Mouse (Mus musculus): ENCODE results near the gene Phlda3. TPM values are rescaled to one million over a fixed set of nuclear protein-coding genes. Genes with fewer than 3 reads are reported as not detected.
A peak's percentile ranks its signal among the peaks of the same experiment; 100 is the strongest.

Phlda3 gene
- polyA plus RNA-seq, 1 experiment from 2014 or later = 85.6 TPM

DNA sequence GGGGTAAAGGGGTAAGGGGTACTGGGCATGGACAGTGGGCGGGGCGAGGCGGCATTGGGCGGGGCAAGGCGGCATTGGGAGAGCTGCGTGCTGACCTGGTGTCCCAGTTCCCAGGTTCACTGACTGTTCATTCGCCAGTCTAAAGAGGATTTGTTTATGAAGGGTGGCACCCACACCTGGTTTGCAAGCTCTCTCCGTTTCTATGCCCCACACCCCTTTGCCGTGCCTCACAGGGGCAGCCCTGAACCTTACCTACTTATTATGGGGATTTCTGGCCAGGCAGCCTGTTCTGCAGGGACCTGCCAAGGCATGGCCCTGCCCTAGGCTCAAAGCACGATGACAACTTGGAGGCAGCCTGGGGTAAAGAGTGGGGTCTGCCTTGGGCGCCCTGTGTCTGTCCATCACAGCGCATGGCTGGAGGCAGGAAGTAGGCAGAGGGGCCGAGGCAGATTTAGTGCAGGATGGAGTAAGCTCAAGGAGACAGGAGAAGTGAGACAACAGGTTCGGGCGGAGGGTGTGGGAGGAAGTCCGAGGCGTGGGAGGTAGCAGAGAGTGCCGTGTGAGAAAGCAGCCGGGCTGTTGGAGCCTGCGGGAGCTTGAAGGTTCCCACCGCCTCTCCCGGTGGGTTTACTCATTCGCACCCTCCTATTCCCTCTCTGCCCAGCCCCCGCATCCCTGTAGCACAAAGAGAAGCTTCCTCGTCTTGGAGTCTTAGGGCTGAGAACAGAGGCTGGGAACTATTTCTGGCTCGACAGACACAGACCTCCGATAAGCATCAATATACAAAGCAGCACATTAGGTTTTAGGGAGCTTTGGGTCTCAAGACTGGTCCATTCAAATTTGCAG lies 27.7 kb downstream of the Phlda3 start:
- peaks cover 22% of the 10 kb centered on the region for H3K4me1 ChIP-seq (ENCODE audit: control insufficient read depth, insufficient read depth, low read length)
- 7% methylated on average over 27 of the region's 27 CpGs for WGBS
- H3K9me3 ChIP-seq (ENCODE audit: control insufficient read depth, low read length) = no peaks in the 10 kb centered on the region
- H3K9ac ChIP-seq (ENCODE audit: low read depth, low read length) = peak overlapping the region; percentile 52
- peak overlapping the region; percentile 79 for H3K27ac ChIP-seq (ENCODE audit: low read depth, low read length)
- ATAC-seq (ENCODE audit: low FRiP score, low TSS enrichment) = peak; percentile 72
- no peaks in the 10 kb centered on the region for H3K36me3 ChIP-seq (ENCODE audit: control insufficient read depth, insufficient read depth, low read length)
- H3K4me2 ChIP-seq (replicated peaks; ENCODE audit: low read depth, low read length) = peak overlapping the region; percentile 50
- no peaks in the 10 kb centered on the region for H3K27me3 ChIP-seq (ENCODE audit: control insufficient read depth, insufficient read depth, low read length)
- peak overlapping the region; percentile 20; the same call in 1 of the 2 replicates for H3K4me3 ChIP-seq (ENCODE audit: low read length)

DNA sequence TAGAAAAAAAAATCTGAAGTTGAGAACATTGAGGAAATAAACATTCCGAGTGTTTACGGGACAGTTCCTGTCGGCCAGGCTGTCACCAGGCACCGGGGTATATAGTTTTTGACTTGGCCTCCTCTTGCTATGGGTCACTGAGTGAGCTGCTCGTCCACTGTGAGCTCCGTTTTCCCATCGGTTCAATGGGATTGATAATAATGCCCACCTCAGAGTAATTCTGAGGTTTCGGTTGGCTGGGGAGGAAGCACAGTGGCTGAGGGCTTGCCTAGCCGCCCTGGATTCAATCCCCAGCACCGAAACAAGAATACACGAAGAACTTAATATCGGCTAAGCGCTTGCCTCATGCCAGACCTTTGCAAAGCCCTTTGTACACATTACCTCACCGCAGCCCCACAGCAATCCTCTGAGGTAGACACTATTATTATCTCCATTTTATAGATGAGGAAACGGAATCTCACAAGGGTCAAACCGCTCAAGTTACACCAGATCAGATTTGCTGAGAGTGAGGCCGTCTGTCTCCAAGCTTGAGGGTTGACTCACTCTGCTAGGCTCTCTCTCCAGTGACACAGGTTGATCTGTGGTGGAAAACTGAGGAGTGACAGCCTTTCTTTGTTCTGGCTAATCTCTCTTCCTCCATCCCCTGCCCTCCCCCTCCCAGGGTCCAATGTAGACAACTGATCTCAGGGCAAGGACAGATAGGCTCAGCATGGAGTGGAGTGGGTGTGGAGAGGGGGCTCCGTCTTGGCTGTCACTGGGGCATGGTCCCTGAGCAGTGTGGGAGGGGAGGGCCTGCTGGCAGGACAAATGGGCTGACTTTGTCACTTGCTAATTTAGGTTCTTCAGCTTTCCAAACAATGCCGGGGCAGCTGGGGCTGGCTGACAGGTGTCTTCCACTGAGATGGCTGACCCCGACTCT lies 28.6 kb downstream of the Phlda3 start:
- peaks cover 30% of the 10 kb centered on the region for H3K4me1 ChIP-seq (ENCODE audit: control insufficient read depth, insufficient read depth, low read length)
- peak overlapping the region; percentile 79 for H3K27ac ChIP-seq (ENCODE audit: low read depth, low read length)
- H3K4me3 ChIP-seq (ENCODE audit: low read length) = peak overlapping the region; percentile 20; the same call in 1 of the 2 replicates
- H3K9ac ChIP-seq (ENCODE audit: low read depth, low read length) = peak overlapping the region; percentile 52
- H3K4me2 ChIP-seq (replicated peaks; ENCODE audit: low read depth, low read length) = peak overlapping the region; percentile 50
- 10% methylated on average over 20 of the region's 20 CpGs for WGBS
- H3K27me3 ChIP-seq (ENCODE audit: control insufficient read depth, insufficient read depth, low read length) = no peaks in the 10 kb centered on the region
- ATAC-seq (ENCODE audit: low FRiP score, low TSS enrichment) = peak; percentile 69
- no peaks in the 10 kb centered on the region for H3K36me3 ChIP-seq (ENCODE audit: control insufficient read depth, insufficient read depth, low read length)
- H3K9me3 ChIP-seq (ENCODE audit: control insufficient read depth, low read length) = no peaks in the 10 kb centered on the region

DNA sequence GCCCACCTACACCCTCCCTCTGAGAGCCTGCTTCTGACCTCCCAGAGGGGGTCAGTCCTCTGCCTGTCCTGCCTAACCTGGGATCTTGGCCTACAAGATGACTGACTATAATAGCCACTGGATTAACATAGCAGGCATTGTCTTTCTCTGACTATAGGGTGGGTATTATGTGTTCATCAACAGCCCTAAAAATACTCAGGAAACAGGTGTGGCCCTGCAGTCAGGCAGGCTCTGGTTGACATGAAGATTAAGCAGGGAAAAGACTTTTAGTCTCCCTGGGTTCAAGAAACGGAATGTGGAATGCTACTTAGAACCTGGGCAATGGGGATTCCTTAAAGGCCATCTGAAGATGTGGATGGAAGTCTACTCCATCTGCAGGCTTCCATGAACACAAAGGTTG lies 32.6 kb downstream of the Phlda3 start:
- H3K9ac ChIP-seq (ENCODE audit: low read depth, low read length) = no peak overlapping the region
- peaks cover 45% of the 10 kb centered on the region for H3K4me1 ChIP-seq (ENCODE audit: control insufficient read depth, insufficient read depth, low read length)
- no peaks in the 10 kb centered on the region for H3K36me3 ChIP-seq (ENCODE audit: control insufficient read depth, insufficient read depth, low read length)
- no peaks in the 10 kb centered on the region for H3K9me3 ChIP-seq (ENCODE audit: control insufficient read depth, low read length)
- no peak overlapping the region for H3K4me2 ChIP-seq (replicated peaks; ENCODE audit: low read depth, low read length)
- no peaks in the 10 kb centered on the region for H3K27me3 ChIP-seq (ENCODE audit: control insufficient read depth, insufficient read depth, low read length)
- WGBS = 81% methylated on average over 1 of the region's 1 CpGs
- no peak overlapping the region for H3K27ac ChIP-seq (ENCODE audit: low read depth, low read length)
- no peak overlapping the region for H3K4me3 ChIP-seq (ENCODE audit: low read length)
- ATAC-seq (ENCODE audit: low FRiP score, low TSS enrichment) = no peak

DNA sequence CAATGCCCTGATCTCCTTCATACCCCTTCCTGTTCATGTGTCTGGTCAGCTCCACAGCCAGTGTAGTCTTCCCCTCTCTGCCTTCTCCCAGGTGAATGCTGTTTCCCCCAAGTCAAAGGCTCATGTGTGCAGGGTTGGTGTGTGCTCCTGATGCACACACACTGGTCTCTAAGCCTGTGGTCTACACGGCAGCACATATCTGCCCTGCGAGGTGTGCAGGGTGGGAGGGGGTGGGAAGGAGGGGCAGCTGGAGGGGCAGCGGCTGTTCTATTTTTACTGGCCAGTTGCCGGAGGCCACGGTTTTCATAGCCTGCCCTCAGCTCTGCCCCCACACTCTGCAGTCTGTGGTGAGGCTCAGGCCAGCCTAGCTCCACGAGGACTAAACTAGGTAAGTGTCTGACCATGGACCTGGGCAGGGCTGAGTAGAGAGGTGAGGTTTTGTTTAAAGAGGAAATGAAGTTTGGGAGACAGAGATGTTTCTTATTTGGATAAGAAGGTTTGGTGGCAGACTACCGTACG lies 33.2 kb downstream of the Phlda3 start:
- Histone ChIP-seq H3K4me3 (ENCODE audit: low read length) (no peak overlapping the region), H3K4me1 (ENCODE audit: control insufficient read depth, insufficient read depth, low read length) (peaks cover 41% of the 10 kb centered on the region), H3K4me2 (replicated peaks; ENCODE audit: low read depth, low read length) (no peak overlapping the region), H3K9me3 (ENCODE audit: control insufficient read depth, low read length) (no peaks in the 10 kb centered on the region), H3K27me3 (ENCODE audit: control insufficient read depth, insufficient read depth, low read length) (no peaks in the 10 kb centered on the region), H3K9ac (ENCODE audit: low read depth, low read length) (no peak overlapping the region), H3K27ac (ENCODE audit: low read depth, low read length) (no peak overlapping the region), H3K36me3 (ENCODE audit: control insufficient read depth, insufficient read depth, low read length) (no peaks in the 10 kb centered on the region)
- WGBS = 20% methylated on average over 8 of the region's 8 CpGs
- no peak for ATAC-seq (ENCODE audit: low FRiP score, low TSS enrichment)

DNA sequence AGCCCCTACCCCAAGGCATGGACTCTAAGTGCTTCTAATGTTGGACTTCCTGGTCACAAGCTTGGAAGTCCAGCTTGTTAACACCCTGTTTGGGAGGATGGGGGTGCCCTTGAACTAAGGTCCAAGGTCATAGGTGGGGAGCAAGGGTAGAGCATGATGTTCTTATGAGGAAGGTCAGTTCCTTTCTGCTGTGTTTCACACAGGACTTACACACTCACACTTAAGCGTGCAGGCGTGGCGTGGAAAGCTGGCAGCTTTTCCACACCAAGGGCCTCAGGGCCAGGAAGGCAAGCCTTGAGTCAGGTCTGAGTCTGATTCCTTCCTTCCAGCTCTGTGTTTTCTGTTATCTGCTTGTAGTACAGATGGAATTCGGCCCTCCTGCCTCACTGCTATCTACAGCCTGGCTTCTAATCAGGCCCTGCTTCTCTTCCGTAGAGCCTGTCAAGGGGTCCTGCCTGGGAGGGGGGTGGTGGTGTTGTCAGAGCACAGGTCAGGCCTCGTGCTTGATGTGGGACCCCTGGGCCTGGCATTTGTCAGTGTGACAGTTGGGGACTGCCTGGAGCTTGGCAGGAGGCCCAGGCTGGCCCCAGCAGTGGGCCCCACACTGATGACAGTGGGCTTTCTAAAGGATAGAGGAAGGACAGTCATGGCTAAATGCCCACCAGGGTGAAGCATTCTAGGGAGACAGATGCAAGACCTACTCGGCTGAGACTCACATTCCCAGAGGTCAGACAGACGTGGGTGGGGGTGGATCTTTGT lies 34.5 kb downstream of the Phlda3 start:
- Histone ChIP-seq H3K27me3 (ENCODE audit: control insufficient read depth, insufficient read depth, low read length) (no peaks in the 10 kb centered on the region), H3K4me2 (replicated peaks; ENCODE audit: low read depth, low read length) (no peak overlapping the region), H3K9ac (ENCODE audit: low read depth, low read length) (no peak overlapping the region; the same call in 1 of the 2 replicates), H3K36me3 (ENCODE audit: control insufficient read depth, insufficient read depth, low read length) (no peaks in the 10 kb centered on the region), H3K4me3 (ENCODE audit: low read length) (no peak overlapping the region), H3K9me3 (ENCODE audit: control insufficient read depth, low read length) (no peaks in the 10 kb centered on the region), H3K27ac (ENCODE audit: low read depth, low read length) (peak overlapping the region; percentile 47; the same call in 1 of the 2 replicates), H3K4me1 (ENCODE audit: control insufficient read depth, insufficient read depth, low read length) (peaks cover 32% of the 10 kb centered on the region)
- peak; percentile 50; the same call in 1 of the 2 replicates for ATAC-seq (ENCODE audit: low FRiP score, low TSS enrichment)
- WGBS = 41% methylated on average over 8 of the region's 8 CpGs

DNA sequence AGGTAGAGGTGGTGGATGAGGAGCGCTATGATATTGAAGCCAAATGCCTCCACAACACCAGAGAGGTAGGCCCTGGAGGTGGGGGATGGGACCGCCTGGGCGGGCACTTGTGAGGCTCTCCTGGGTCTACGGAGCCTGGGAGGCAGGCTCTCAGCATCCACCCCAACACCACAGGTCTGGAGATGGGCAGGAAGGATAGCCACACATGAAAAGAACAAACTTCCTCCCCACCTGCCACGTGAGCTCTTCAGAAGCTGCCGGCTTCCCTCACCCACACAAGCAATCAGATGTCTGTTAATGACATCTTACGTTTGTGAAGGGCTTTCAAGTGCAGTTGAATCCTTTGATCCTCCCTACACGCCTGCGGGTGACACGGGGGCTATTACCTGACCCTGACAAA lies 41.6 kb downstream of the Phlda3 start:
- H3K27ac ChIP-seq (ENCODE audit: low read depth, low read length) = no peak overlapping the region
- no peak overlapping the region for H3K4me3 ChIP-seq (ENCODE audit: low read length)
- no peaks in the 10 kb centered on the region for H3K27me3 ChIP-seq (ENCODE audit: control insufficient read depth, insufficient read depth, low read length)
- no peaks in the 10 kb centered on the region for H3K9me3 ChIP-seq (ENCODE audit: control insufficient read depth, low read length)
- H3K4me2 ChIP-seq (replicated peaks; ENCODE audit: low read depth, low read length) = no peak overlapping the region
- 20% methylated on average over 10 of the region's 10 CpGs for WGBS
- H3K4me1 ChIP-seq (ENCODE audit: control insufficient read depth, insufficient read depth, low read length) = peaks cover 3% of the 10 kb centered on the region
- no peak overlapping the region for H3K9ac ChIP-seq (ENCODE audit: low read depth, low read length)
- H3K36me3 ChIP-seq (ENCODE audit: control insufficient read depth, insufficient read depth, low read length) = no peaks in the 10 kb centered on the region
- no peak for ATAC-seq (ENCODE audit: low FRiP score, low TSS enrichment)

DNA sequence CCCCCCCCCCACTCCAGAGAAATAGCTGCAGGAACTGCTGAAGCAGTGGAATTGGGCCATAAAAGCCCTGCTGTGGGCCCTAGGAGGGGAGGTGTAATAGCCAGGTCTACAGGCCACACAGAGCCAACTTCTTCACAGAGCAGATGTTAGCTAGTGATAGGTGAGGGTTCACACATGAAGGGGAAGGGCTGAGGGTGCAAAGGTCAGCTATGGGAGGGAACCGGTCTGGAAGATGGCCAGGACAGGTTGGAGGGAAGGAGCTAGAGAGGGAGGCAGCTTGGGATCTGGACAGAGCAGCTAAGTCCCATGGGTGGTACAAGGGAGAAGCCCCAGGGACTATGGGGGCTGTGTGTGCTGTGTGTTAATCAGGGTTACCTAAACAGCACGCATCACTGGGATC lies 44.3 kb downstream of the Phlda3 start:
- Histone ChIP-seq H3K9me3 (ENCODE audit: control insufficient read depth, low read length) (no peaks in the 10 kb centered on the region), H3K27me3 (ENCODE audit: control insufficient read depth, insufficient read depth, low read length) (no peaks in the 10 kb centered on the region), H3K4me1 (ENCODE audit: control insufficient read depth, insufficient read depth, low read length) (no peaks in the 10 kb centered on the region; the same call in 1 of the 2 replicates), H3K4me2 (replicated peaks; ENCODE audit: low read depth, low read length) (no peak overlapping the region), H3K36me3 (ENCODE audit: control insufficient read depth, insufficient read depth, low read length) (no peaks in the 10 kb centered on the region), H3K27ac (ENCODE audit: low read depth, low read length) (no peak overlapping the region), H3K4me3 (ENCODE audit: low read length) (no peak overlapping the region), H3K9ac (ENCODE audit: low read depth, low read length) (no peak overlapping the region)
- no peak for ATAC-seq (ENCODE audit: low FRiP score, low TSS enrichment)
- 51% methylated on average over 2 of the region's 2 CpGs for WGBS

DNA sequence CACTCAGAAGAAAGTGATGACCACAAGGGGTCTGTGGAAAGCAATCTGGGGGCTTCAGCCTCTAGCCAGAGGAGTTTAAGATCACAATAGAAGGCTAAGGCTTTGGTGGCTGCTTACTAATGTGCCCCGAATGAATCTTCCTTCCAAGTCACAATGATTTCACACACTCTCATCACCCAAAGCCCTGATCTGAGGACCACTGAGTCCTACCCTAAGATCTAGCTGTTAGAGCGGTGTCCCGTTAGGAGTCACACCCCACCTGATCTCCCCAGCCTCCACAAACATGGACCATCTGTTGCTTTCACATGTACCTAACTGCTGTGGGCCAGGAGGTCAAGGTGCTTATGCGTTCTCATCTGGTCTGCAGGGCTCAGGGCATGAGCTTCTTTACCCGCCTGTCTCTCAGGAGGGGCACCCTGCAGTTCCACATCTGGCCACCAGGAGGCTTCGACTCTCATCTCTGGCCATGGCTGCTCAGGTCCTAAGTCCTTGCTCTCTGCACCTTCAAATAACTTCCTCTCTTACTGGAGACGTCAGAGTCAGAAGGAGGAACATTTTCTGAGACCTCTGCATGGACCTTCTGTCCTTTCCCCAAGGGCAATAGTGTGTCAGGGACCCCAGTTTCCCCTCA lies 45.2 kb downstream of the Phlda3 start:
- H3K36me3 ChIP-seq (ENCODE audit: control insufficient read depth, insufficient read depth, low read length) = no peaks in the 10 kb centered on the region
- 30% methylated on average over 7 of the region's 7 CpGs for WGBS
- no peak overlapping the region for H3K9ac ChIP-seq (ENCODE audit: low read depth, low read length)
- no peaks in the 10 kb centered on the region for H3K9me3 ChIP-seq (ENCODE audit: control insufficient read depth, low read length)
- peak; percentile 73 for ATAC-seq (ENCODE audit: low FRiP score, low TSS enrichment)
- no peak overlapping the region for H3K4me2 ChIP-seq (replicated peaks; ENCODE audit: low read depth, low read length)
- no peak overlapping the region for H3K27ac ChIP-seq (ENCODE audit: low read depth, low read length)
- no peaks in the 10 kb centered on the region for H3K27me3 ChIP-seq (ENCODE audit: control insufficient read depth, insufficient read depth, low read length)
- H3K4me1 ChIP-seq (ENCODE audit: control insufficient read depth, insufficient read depth, low read length) = no peaks in the 10 kb centered on the region; the same call in 1 of the 2 replicates
- H3K4me3 ChIP-seq (ENCODE audit: low read length) = no peak overlapping the region
